Mouse (Mus musculus) heart, adult 2 months (tissue): ENCODE measurements at regions not wholly inside any gene's neighbourhood (a gene's known extent, or its start where the extent isn't known, plus 50 kb on each side); places are given as distances from the start of the nearest gene placed in this dataset.

Experiments
- CTCF ChIP-seq: fragments of 200-600 bp; IDR thresholded peaks from 2 replicates; pipeline ENCODE4 v1.8.1; 2022; ENCODE audit warnings: antibody characterized with exemption, mild to moderate bottlenecking, moderate library complexity
- POLR2A ChIP-seq: fragments of 200-500 bp; IDR thresholded peaks from 2 replicates; pipeline ENCODE4 v1.6.1; 2011; ENCODE audit warnings: mild to moderate bottlenecking, low read depth, low read length, control low read depth; ENCODE audit not compliant: insufficient read depth

- TF ChIP-seq POLR2A (no peak), CTCF (no peak)
Measured at GRCm38 (mm10) chr2:167757157-167757780, 67.6 kb upstream of the Tmem189 start.
